Mouse (Mus musculus): Measurements from ENCODE around the gene Olfr211. TPM values are rescaled to one million over a fixed set of nuclear protein-coding genes. Genes with fewer than 3 reads are reported as not detected.

Olfr211 gene
- total and polyA plus RNA-seq, 3 experiments: not detected

DNA sequence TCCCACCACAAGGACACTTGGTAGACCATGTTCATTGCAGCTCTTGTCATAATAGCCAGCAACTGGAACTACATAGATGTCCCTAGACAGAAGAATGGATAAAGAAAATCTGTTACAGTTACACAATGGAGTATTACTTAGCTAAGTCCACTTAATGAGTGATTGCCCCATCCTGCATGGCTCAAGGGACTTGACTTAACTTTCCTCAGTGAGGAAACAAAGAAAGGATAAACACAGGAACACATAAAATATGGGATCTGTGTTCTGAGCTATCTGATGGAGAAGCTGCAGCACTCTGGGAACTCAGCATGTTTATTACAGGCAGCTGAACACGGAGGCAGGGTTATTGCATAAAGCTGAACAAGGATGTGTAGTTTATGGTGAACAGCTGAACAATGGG lies 3.8 kb upstream of the Olfr211 start:
- Histone ChIP-seq H3K27me3 (ENCODE audit: control insufficient read depth in 1 of 2, insufficient read depth in 2 of 2, low read length in 2 of 2) (no peaks in the 10 kb centered on the region; a peak in 1 of 4 replicates), H3K9ac (ENCODE audit: control insufficient read depth, low read depth, low read length, poor library complexity, severe bottlenecking) (no peak overlapping the region), H3K36me3 (ENCODE audit: control insufficient read depth in 1 of 2, insufficient read depth in 2 of 2, low read length in 2 of 2) (no peaks in the 10 kb centered on the region), H3K4me1 (ENCODE audit: control insufficient read depth in 1 of 2, insufficient read depth in 2 of 2, low read length in 2 of 2) (no peaks in the 10 kb centered on the region), H3K4me3 (ENCODE audit: control insufficient read depth in 1 of 2, insufficient read depth in 1 of 2, low read depth in 2 of 2, low read length in 2 of 2) (no peak overlapping the region), H3K79me2 (ENCODE audit: control insufficient read depth, insufficient read depth, low read length, poor library complexity) (no peaks in the 10 kb centered on the region), H3K9me3 (replicated peaks; ENCODE audit: insufficient read depth, low read length) (no peaks in the 10 kb centered on the region), H3K27ac (ENCODE audit: control insufficient read depth, low read depth, low read length) (no peak overlapping the region)
- TF ChIP-seq GATA1 (IDR thresholded peaks at IDR 0.05; ENCODE audit: low read depth, low read length): no peak
- no peak for TF ChIP-seq BHLHE40 (IDR thresholded peaks at IDR 0.05; ENCODE audit: borderline replicate concordance, low read depth, low read length)
- TF ChIP-seq SIN3A (IDR thresholded peaks at IDR 0.05; ENCODE audit: low read length): no peak
- no peak for TF ChIP-seq ZC3H11A (IDR thresholded peaks at IDR 0.05; ENCODE audit: low read depth, low read length)
- TF ChIP-seq CHD1 (IDR thresholded peaks at IDR 0.05; ENCODE audit: low read depth, low read length): no peak
- TF ChIP-seq KAT2A (conservative IDR thresholded peaks at IDR 0.05; ENCODE audit: low read depth, low read length): no peak
- no peak for TF ChIP-seq NRF1 (IDR thresholded peaks at IDR 0.05; ENCODE audit: insufficient read depth, low read depth, low read length, poor library complexity, severe bottlenecking)
- no peak for TF ChIP-seq UBTF (IDR thresholded peaks at IDR 0.05; ENCODE audit: borderline replicate concordance, insufficient read depth, low read depth, low read length)
- TF ChIP-seq ZKSCAN1 (IDR thresholded peaks at IDR 0.05; ENCODE audit: low read depth, low read length): no peak
- TF ChIP-seq MEF2A (IDR thresholded peaks at IDR 0.05; ENCODE audit: extremely low read depth, insufficient replicate concordance, low read depth, low read length, poor library complexity, severe bottlenecking): no peak
- no peak for TF ChIP-seq GABPA (IDR thresholded peaks at IDR 0.05; ENCODE audit: low read depth, low read length)
- no peak for DNase-seq (ENCODE audit: low read depth, low spot score)

DNA sequence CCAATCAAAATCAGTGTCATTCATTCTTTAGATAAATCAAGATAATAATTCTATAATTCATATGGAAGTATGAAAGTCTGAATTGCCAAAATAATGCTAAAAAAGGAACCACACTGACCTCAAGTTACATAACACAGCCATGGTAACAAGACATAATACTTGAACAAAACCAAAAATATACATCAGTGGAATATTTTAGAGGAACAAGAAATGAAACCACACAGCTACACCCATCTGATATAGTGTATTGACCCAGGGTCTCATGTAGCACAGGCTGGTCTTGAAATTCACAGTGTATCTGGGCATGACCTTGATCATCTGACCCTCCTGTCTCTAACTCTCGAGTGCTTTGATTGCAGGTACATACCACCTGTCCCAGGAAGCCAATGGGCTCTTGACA lies 2.1 kb upstream of the Olfr211 start:
- Histone ChIP-seq H3K4me3 (ENCODE audit: control insufficient read depth in 1 of 2, insufficient read depth in 1 of 2, low read depth in 2 of 2, low read length in 2 of 2) (no peak overlapping the region), H3K79me2 (ENCODE audit: control insufficient read depth, insufficient read depth, low read length, poor library complexity) (no peaks in the 10 kb centered on the region), H3K27me3 (ENCODE audit: control insufficient read depth in 1 of 2, insufficient read depth in 2 of 2, low read length in 2 of 2) (peaks cover 0 to 1% of the 10 kb centered on the region in 2 experiments; a peak in 2 of 4 replicates), H3K36me3 (ENCODE audit: control insufficient read depth in 1 of 2, insufficient read depth in 2 of 2, low read length in 2 of 2) (no peaks in the 10 kb centered on the region), H3K4me1 (ENCODE audit: control insufficient read depth in 1 of 2, insufficient read depth in 2 of 2, low read length in 2 of 2) (no peaks in the 10 kb centered on the region), H3K27ac (ENCODE audit: control insufficient read depth, low read depth, low read length) (no peak overlapping the region), H3K9me3 (replicated peaks; ENCODE audit: insufficient read depth, low read length) (no peaks in the 10 kb centered on the region), H3K9ac (ENCODE audit: control insufficient read depth, low read depth, low read length, poor library complexity, severe bottlenecking) (no peak overlapping the region)
- no peak for DNase-seq (ENCODE audit: low read depth, low spot score)
- no peak for TF ChIP-seq KAT2A (conservative IDR thresholded peaks at IDR 0.05; ENCODE audit: low read depth, low read length)
- TF ChIP-seq SIN3A (IDR thresholded peaks at IDR 0.05; ENCODE audit: low read length): no peak
- TF ChIP-seq MAFK (IDR thresholded peaks at IDR 0.05; ENCODE audit: borderline replicate concordance, low read depth, low read length): no peak
- TF ChIP-seq GATA1 (IDR thresholded peaks at IDR 0.05; ENCODE audit: low read depth, low read length): no peak
- no peak for TF ChIP-seq ELF1 (IDR thresholded peaks at IDR 0.05; ENCODE audit: low read depth, low read length)
- TF ChIP-seq CHD2 (IDR thresholded peaks at IDR 0.05; ENCODE audit: low read length): no peak
- TF ChIP-seq JUND (IDR thresholded peaks at IDR 0.05; ENCODE audit: low read depth, low read length): no peak
- TF ChIP-seq E2F4 (IDR thresholded peaks at IDR 0.05; ENCODE audit: borderline replicate concordance, low read depth, low read length): no peak
- no peak for TF ChIP-seq RAD21 (IDR thresholded peaks at IDR 0.05; ENCODE audit: low read depth, low read length)
- no peak for TF ChIP-seq ETS1 (IDR thresholded peaks at IDR 0.05; ENCODE audit: low read depth, low read length)
- TF ChIP-seq BHLHE40 (IDR thresholded peaks at IDR 0.05; ENCODE audit: borderline replicate concordance, low read depth, low read length): no peak
- no peak for TF ChIP-seq TAL1 (IDR thresholded peaks at IDR 0.05; ENCODE audit: low read length)
- TF ChIP-seq RCOR1 (IDR thresholded peaks at IDR 0.05; ENCODE audit: low read depth, low read length): no peak
